Mouse (Mus musculus) left cerebral cortex, postnatal 4 days (tissue): ENCODE measurements around the gene Foxp4. TPM values are rescaled to one million over a fixed set of nuclear protein-coding genes. Genes with fewer than 3 reads are reported as not detected.
"Not testable (repeated sequence)": the region's sequence is repeated elsewhere in the genome, so short reads cannot be mapped to it uniquely, and the experiment has no call there.

Source experiments
- DNase-seq: peaks from one replicate; pipeline ENCODE4 v3.0.0-alpha.2; 2022
- intact Hi-C: fragments of 180-260 bp; cut with DNase I; formaldehyde crosslinking; loops from one replicate; pipeline ENCODE4 v1.15.1; 2025
- total RNA-seq, 2 experiments: library from RNA; stranded (reverse); gene quantifications; 2 replicates each; pipeline ENCODE4 v1.2.3; 2021

The Foxp4 gene
- total RNA-seq, 2 experiments from 2014 or later: 78.3 to 89.0 TPM

GRCm38 (mm10) chr17:47863023-47863422, 61.4 kb downstream of the Foxp4 start:
- no peak for DNase-seq
- intact Hi-C loops: loop anchor here (5.0 kb wide), 1 partner anchor 71 kb away; no protein-coding TSS in a partner anchor

GRCm38 (mm10) chr17:47855544-47855943, 68.9 kb downstream of the Foxp4 start:
- no peak for DNase-seq
- intact Hi-C loops: no loop called here

GRCm38 (mm10) chr17:47854908-47855307, 69.5 kb downstream of the Foxp4 start:
- intact Hi-C loops: no loop called here
- no peak for DNase-seq

GRCm38 (mm10) chr17:47853760-47854159, 70.7 kb downstream of the Foxp4 start:
- intact Hi-C loops: no loop called here
- DNase-seq: no peak

GRCm38 (mm10) chr17:47853336-47853735, 71.1 kb downstream of the Foxp4 start:
- intact Hi-C loops: no loop called here
- no peak for DNase-seq

- intact Hi-C loops, DNase-seq: not testable (repeated sequence)
These were observed 72.6 kb downstream of the Foxp4 start for GRCm38 (mm10) chr17:47851798-47852360.

GRCm38 (mm10) chr17:47850639-47851314, 73.7 kb downstream of the Foxp4 start:
- intact Hi-C loops: no loop called here
- DNase-seq: no peak

GRCm38 (mm10) chr17:47850035-47850434, 74.4 kb downstream of the Foxp4 start:
- intact Hi-C loops: no loop called here
- DNase-seq: no peak

GRCm38 (mm10) chr17:47847985-47848384, 76.5 kb downstream of the Foxp4 start:
- intact Hi-C loops: no loop called here
- DNase-seq: no peak

GRCm38 (mm10) chr17:47845609-47846008, 78.8 kb downstream of the Foxp4 start:
- intact Hi-C loops: no loop called here
- no peak for DNase-seq

GRCm38 (mm10) chr17:47843465-47843864, 81.0 kb downstream of the Foxp4 start:
- intact Hi-C loops: no loop called here
- no peak for DNase-seq

GRCm38 (mm10) chr17:47841931-47842623, 82.4 kb downstream of the Foxp4 start:
- peak; percentile 76 for DNase-seq
- intact Hi-C loops: no loop called here

- DNase-seq: no peak
- intact Hi-C loops: no loop called here
These were observed 82.9 kb downstream of the Foxp4 start for GRCm38 (mm10) chr17:47841521-47841920.

- intact Hi-C loops: no loop called here
- no peak for DNase-seq
These were observed 86.6 kb downstream of the Foxp4 start for GRCm38 (mm10) chr17:47837808-47838207.

- intact Hi-C loops: no loop called here
- DNase-seq: no peak
These were observed 90.0 kb downstream of the Foxp4 start, which contains the start of gene Mdfi for GRCm38 (mm10) chr17:47834482-47834767. Gene Mdfi, minus strand, starts transcription at chr17:47834691.

GRCm38 (mm10) chr17:47833628-47834481, 90.6 kb downstream of the Foxp4 start:
- intact Hi-C loops: no loop called here

GRCm38 (mm10) chr17:47833029-47833627, 91.3 kb downstream of the Foxp4 start:
- DNase-seq: peak; percentile 63
- intact Hi-C loops: no loop called here

More at GRCm38 (mm10) chr17:47833628-47834481, 90.6 kb downstream of the Foxp4 start:
- DNase-seq: no peak

GRCm38 (mm10) chr17:47832501-47833028, 91.9 kb downstream of the Foxp4 start:
- no peak for DNase-seq
- intact Hi-C loops: no loop called here

GRCm38 (mm10) chr17:47831772-47832171, 92.7 kb downstream of the Foxp4 start:
- intact Hi-C loops: no loop called here
- no peak for DNase-seq

GRCm38 (mm10) chr17:47831161-47831560, 93.3 kb downstream of the Foxp4 start:
- intact Hi-C loops: no loop called here
- DNase-seq: peak; percentile 22
